Comparison of ENCODE assay signal across 26 mouse cellular contexts in genomic region chr12:73481165-73481564, GRCm38 (mm10).
DNase-seq lines count a peak whose midpoint lies in the region; ATAC-seq and TF ChIP-seq lines count a peak whose summit lies in the region.
"Had no signal": no experiment of that assay in that cellular context is flagged by ENCODE, and none has a peak within 500 bp of the region (broad histone marks: within the 10 kb centered on the region; RNA-seq: fewer than 3 reads in every experiment).

No protein-coding gene starts in this region.

- no peaks in the 10 kb centered on the region for H3K27me3 ChIP-seq in liver, adult 2 months (ENCODE audit: control insufficient read depth, insufficient read depth, low read length)
- no peaks in the 10 kb centered on the region; the same call in 1 of the 2 replicates for H3K27me3 ChIP-seq in liver, embryonic 12.5 days (replicated peaks)
- H3K27me3 ChIP-seq in myocyte (ENCODE audit: control insufficient read depth, insufficient read depth, insufficient read length) = no peaks in the 10 kb centered on the region
- H3K27me3 ChIP-seq: embryonic facial prominence, embryonic 13.5 days; heart, embryonic 13.5 days; neural tube, embryonic 12.5 days had no signal

- no peak overlapping the region for H3K27ac ChIP-seq in liver, adult 2 months (replicated peaks; ENCODE audit: insufficient read depth, low read depth, low read length)
- H3K27ac ChIP-seq in liver, embryonic 12.5 days = no peak overlapping the region
- H3K27ac ChIP-seq: embryonic facial prominence, embryonic 13.5 days; forebrain, embryonic 10.5 days; heart, embryonic 13.5 days; hindbrain, postnatal 0 days; limb, embryonic 12.5 days; liver, embryonic 14.5 days; neural tube, embryonic 12.5 days had no signal

- no peak for TF ChIP-seq CTCF in liver, adult 2 months (IDR thresholded peaks at IDR 0.05; ENCODE audit: low read depth, low read length)

- no peak overlapping the region for H3K9ac ChIP-seq in liver, adult 2 months (ENCODE audit: low read depth, low read length)
- no peak overlapping the region for H3K9ac ChIP-seq in liver, embryonic 12.5 days
- H3K9ac ChIP-seq: embryonic facial prominence, embryonic 13.5 days; heart, embryonic 13.5 days; limb, embryonic 12.5 days; liver, embryonic 14.5 days; neural tube, embryonic 12.5 days had no signal

- no peaks in the 10 kb centered on the region for H3K9me3 ChIP-seq in liver, embryonic 12.5 days (replicated peaks)
- H3K9me3 ChIP-seq: embryonic facial prominence, embryonic 13.5 days; forebrain, embryonic 10.5 days; heart, embryonic 13.5 days; limb, embryonic 12.5 days; neural tube, embryonic 12.5 days had no signal

- H3K36me3 ChIP-seq in liver, adult 2 months (ENCODE audit: control insufficient read depth, insufficient read depth, low read length) = no peaks in the 10 kb centered on the region
- no peaks in the 10 kb centered on the region for H3K36me3 ChIP-seq in liver, embryonic 12.5 days
- no peaks in the 10 kb centered on the region for H3K36me3 ChIP-seq in myocyte (ENCODE audit: control insufficient read depth, insufficient read depth)
- H3K36me3 ChIP-seq: embryonic facial prominence, embryonic 13.5 days; forebrain, embryonic 10.5 days; heart, embryonic 13.5 days; limb, embryonic 12.5 days; neural tube, embryonic 12.5 days had no signal

- 24% methylated on average over 6 of the region's 6 CpGs for WGBS in liver, adult 2 months
- 73% methylated on average over 6 of the region's 6 CpGs for WGBS in liver, embryonic 12.5 days (ENCODE audit: insufficient replicate concordance)

- no peaks in the 10 kb centered on the region for H3K79me2 ChIP-seq in liver, adult 2 months (ENCODE audit: control insufficient read depth, insufficient read depth, low read length)
- H3K79me2 ChIP-seq in myocyte (ENCODE audit: control insufficient read depth, insufficient read depth) = no peaks in the 10 kb centered on the region

- H3ac ChIP-seq in myocyte (ENCODE audit: control insufficient read depth, insufficient read length) = no peak overlapping the region

- no peak for ATAC-seq in liver, embryonic 12.5 days
- no peak for ATAC-seq in erythroid progenitor cell, adult 5-6 weeks (replicated peaks; ENCODE audit: low FRiP score, poor library complexity, severe bottlenecking)
- ATAC-seq: forebrain, embryonic 16.5 days; hindbrain, postnatal 0 days; intestine, embryonic 16.5 days had no signal

- no peak overlapping the region for H3K4me3 ChIP-seq in liver, adult 2 months (ENCODE audit: insufficient read depth, low read depth, low read length)
- H3K4me3 ChIP-seq in liver, embryonic 12.5 days = no peak overlapping the region
- no peak overlapping the region for H3K4me3 ChIP-seq in myocyte
- H3K4me3 ChIP-seq: embryonic facial prominence, embryonic 13.5 days; forebrain, embryonic 10.5 days; heart, embryonic 13.5 days; limb, embryonic 12.5 days; neural tube, embryonic 12.5 days had no signal

- DNase-seq in adrenal gland, adult 2 months = peak; percentile 28
- DNase-seq in adrenal gland, postnatal 14 days = no peak
- peak; percentile 98 for DNase-seq in liver, adult 2 months (ENCODE audit: extremely low read depth, low read depth, low spot score)
- DNase-seq in fibroblast of lung, adult 2 months (ENCODE audit: low read depth) = peak; percentile 74
- no peak for DNase-seq in heart, adult 8-10 months (ENCODE audit: low spot score)
- DNase-seq: cerebellum, adult 18-20 months; cerebellum, postnatal 25 days; heart, postnatal 14 days; kidney, postnatal 25 days; layer of hippocampus, postnatal 36 days; midbrain, embryonic 14.5 days; retina, postnatal 1 day; right cerebral cortex, postnatal 25 days; thymus, postnatal 25 days had no signal

- peaks cover 9% of the 10 kb centered on the region for H3K4me1 ChIP-seq in liver, adult 2 months (ENCODE audit: control insufficient read depth, insufficient read depth, low read length)
- no peaks in the 10 kb centered on the region for H3K4me1 ChIP-seq in liver, embryonic 12.5 days

- no peak for TF ChIP-seq POLR2A in liver, adult 2 months (IDR thresholded peaks at IDR 0.05; ENCODE audit: extremely low read depth, insufficient read depth, low read length)
- TF ChIP-seq POLR2A in myocyte (IDR thresholded peaks at IDR 0.05; ENCODE audit: insufficient read length, low read depth) = no peak

- H3K4me2 ChIP-seq in liver, embryonic 12.5 days = no peak overlapping the region
- peak overlapping the region; percentile 68 for H3K4me2 ChIP-seq in myocyte (ENCODE audit: low read depth)
- H3K4me2 ChIP-seq: embryonic facial prominence, embryonic 13.5 days; heart, embryonic 13.5 days; limb, embryonic 12.5 days; neural tube, embryonic 12.5 days had no signal

TF ChIP-seq in myocyte, 11 proteins besides CTCF, POLR2A, EP300 and RAD21:
- TF ChIP-seq MYOG (IDR thresholded peaks at IDR 0.05; ENCODE audit: control insufficient read depth in 1 of 3, insufficient read depth in 1 of 3, insufficient read length in 2 of 3, low read depth in 2 of 3) = no peak
- no peak for TF ChIP-seq CEBPB (IDR thresholded peaks at IDR 0.05; ENCODE audit: insufficient read depth, poor library complexity, severe bottlenecking)
- TF ChIP-seq MYOD1 (IDR thresholded peaks at IDR 0.05; ENCODE audit: control insufficient read depth in 1 of 3, insufficient read length in 2 of 3, low read depth in 2 of 3) = no peak
- TF ChIP-seq E2F4 (IDR thresholded peaks at IDR 0.05; ENCODE audit: insufficient read depth) = no peak
- no peak for TF ChIP-seq TCF12 (IDR thresholded peaks at IDR 0.05; ENCODE audit: insufficient read depth, poor library complexity, severe bottlenecking)
- no peak for TF ChIP-seq MAX (IDR thresholded peaks at IDR 0.05; ENCODE audit: low read depth)
- no peak for TF ChIP-seq TCF3 (IDR thresholded peaks at IDR 0.05; ENCODE audit: insufficient read length, low read depth)
- TF ChIP-seq POLR2AphosphoS2 (IDR thresholded peaks at IDR 0.05; ENCODE audit: insufficient read length, low read depth) = no peak
- no peak for TF ChIP-seq REST (IDR thresholded peaks at IDR 0.05; ENCODE audit: insufficient read depth, insufficient read length)
- no peak for TF ChIP-seq SRF (IDR thresholded peaks at IDR 0.05; ENCODE audit: control insufficient read depth, insufficient read length, low read depth)
- TF ChIP-seq USF1 (IDR thresholded peaks at IDR 0.05; ENCODE audit: low read depth) = no peak
TF ChIP-seq in myocyte: peak in this region for 0.

Comparison
In these comparisons a context has a peak if more than half of its experiments do, and no peak if none do; other contexts are left out.
1. DNase-seq: peak in adrenal gland, adult 2 months (single experiment), liver, adult 2 months (single experiment) and fibroblast of lung, adult 2 months (single experiment); none in adrenal gland, postnatal 14 days (single experiment) and heart, adult 8-10 months (single experiment).